Mouse (Mus musculus) E14TG2a.4 (cell line): Measurements from ENCODE around the gene Chrna1.

Experiments used
- CTCF ChIP-seq: conservative IDR thresholded peaks from 2 replicates; pipeline ENCODE4 v1.5.1; 2014; ENCODE audit warnings: low read length
- NANOG ChIP-seq: IDR thresholded peaks from 2 replicates; pipeline ENCODE4 v1.6.1; 2014; ENCODE audit warnings: borderline replicate concordance, low read length, mixed read lengths
- POU5F1 ChIP-seq: IDR thresholded peaks from 2 replicates; pipeline ENCODE4 v1.6.1; 2014; ENCODE audit warnings: low read length, borderline replicate concordance

GRCm38 (mm10) chr2:73566162-73566561 is 14.0 kb downstream of the Chrna1 start:
- TF ChIP-seq CTCF (peak; percentile 82), NANOG (no peak), POU5F1 (no peak)
